Mouse (Mus musculus) limb, embryonic 13.5 days (tissue): ENCODE measurements around the gene Syt1. TPM values are rescaled to one million over a fixed set of nuclear protein-coding genes. Genes with fewer than 3 reads are reported as not detected.

Experiments used
- ATAC-seq: fragments of 200-750 bp; cut with Nextera tagmentation; 2 replicates; pipeline ENCODE4 v1.8.0; 2017; ENCODE audit warnings: low read depth, moderate number of reproducible peaks, moderate TSS enrichment; ENCODE audit not compliant: low FRiP score
- H3K27ac ChIP-seq: fragments of 300-500 bp; sonication (generic); 2 replicates; pipeline ENCODE4 v1.5.1; 2015; ENCODE audit warnings: inconsistent platforms, mild to moderate bottlenecking, moderate library complexity
- H3K27me3 ChIP-seq: fragments of 300-500 bp; sonication (generic); 2 replicates; pipeline ENCODE4 v1.6.1; 2015; ENCODE audit warnings: mild to moderate bottlenecking, inconsistent platforms
- H3K36me3 ChIP-seq: fragments of 300-500 bp; sonication (generic); 2 replicates; pipeline ENCODE4 v1.6.1; 2015; ENCODE audit warnings: inconsistent platforms, mild to moderate bottlenecking, moderate library complexity
- H3K4me1 ChIP-seq: fragments of 300-500 bp; sonication (generic); 2 replicates; pipeline ENCODE4 v1.6.1; 2015; ENCODE audit warnings: inconsistent platforms
- H3K4me2 ChIP-seq: fragments of 300-500 bp; sonication (generic); replicated peaks from 2 replicates; pipeline ENCODE4 v1.6.1; 2015; ENCODE audit warnings: inconsistent platforms, mild to moderate bottlenecking, moderate library complexity
- H3K4me3 ChIP-seq: fragments of 300-500 bp; sonication (generic); 2 replicates; pipeline ENCODE4 v1.5.1; 2015; ENCODE audit warnings: moderate library complexity, mild to moderate bottlenecking, inconsistent platforms
- H3K9ac ChIP-seq: fragments of 300-500 bp; sonication (generic); 2 replicates; pipeline ENCODE4 v1.6.1; 2015; ENCODE audit warnings: mild to moderate bottlenecking, inconsistent platforms
- H3K9me3 ChIP-seq: fragments of 300-500 bp; sonication (generic); 2 replicates; pipeline ENCODE4 v1.6.1; 2016; ENCODE audit warnings: inconsistent platforms
- WGBS: fragments of 180-500 bp; shearing (Covaris S2); methylation state at CpG from one replicate; pipeline ENCODE4 v1.1.7; 2015; 5-methylcytosine and 5-hydroxymethylcytosine counted together
- polyA plus RNA-seq: library from polyadenylated mRNA; unstranded; fragments of >200 nt; fragmentation: Nextera tagmentation; extraction: Ambion mirVana; gene quantifications from 2 replicates; pipeline ENCODE4 v1.2.1, GENCODE M21; 2015

The Syt1 gene
- polyA plus RNA-seq, 1 experiment from 2014 or later: 2.1 TPM

- Histone ChIP-seq H3K9me3 (no peaks in the 10 kb centered on the region), H3K9ac (no peak overlapping the region), H3K4me3 (no peak overlapping the region), H3K27me3 (no peaks in the 10 kb centered on the region), H3K4me1 (no peaks in the 10 kb centered on the region), H3K36me3 (no peaks in the 10 kb centered on the region), H3K4me2 (no peak overlapping the region), H3K27ac (no peak overlapping the region)
- ATAC-seq: no peak
- WGBS: 88% methylated on average over 5 of the region's 5 CpGs
Measured at GRCm38 (mm10) chr10:108875730-108876129, 135.1 kb downstream of the Syt1 start.

GRCm38 (mm10) chr10:108874687-108875086, 136.1 kb downstream of the Syt1 start:
- ATAC-seq: no peak
- Histone ChIP-seq H3K9ac (no peak overlapping the region), H3K27ac (no peak overlapping the region), H3K9me3 (no peaks in the 10 kb centered on the region), H3K4me1 (no peaks in the 10 kb centered on the region), H3K4me3 (no peak overlapping the region), H3K27me3 (no peaks in the 10 kb centered on the region), H3K36me3 (no peaks in the 10 kb centered on the region), H3K4me2 (no peak overlapping the region)
- WGBS: 67% methylated on average over 4 of the region's 4 CpGs

- H3K27ac ChIP-seq: no peak overlapping the region
- 91% methylated on average over 6 of the region's 6 CpGs for whole genome bisulfite sequencing
- H3K9ac ChIP-seq: no peak overlapping the region
- H3K36me3 ChIP-seq: no peaks in the 10 kb centered on the region
- no peak for ATAC-seq
- H3K9me3 ChIP-seq: no peaks in the 10 kb centered on the region
- H3K4me1 ChIP-seq: no peaks in the 10 kb centered on the region
- no peak overlapping the region for H3K4me3 ChIP-seq
- no peaks in the 10 kb centered on the region for H3K27me3 ChIP-seq
- H3K4me2 ChIP-seq: no peak overlapping the region
Measured at GRCm38 (mm10) chr10:108872359-108872758, 138.4 kb downstream of the Syt1 start.

- Histone ChIP-seq H3K4me1 (no peaks in the 10 kb centered on the region), H3K9me3 (no peaks in the 10 kb centered on the region), H3K27ac (no peak overlapping the region), H3K4me2 (no peak overlapping the region), H3K36me3 (no peaks in the 10 kb centered on the region), H3K9ac (no peak overlapping the region), H3K27me3 (no peaks in the 10 kb centered on the region), H3K4me3 (no peak overlapping the region)
- WGBS: 67% methylated on average over 4 of the region's 4 CpGs
- no peak; the same call in 1 of the 2 replicates for ATAC-seq
Measured at GRCm38 (mm10) chr10:108870586-108870985, 140.2 kb downstream of the Syt1 start.

- Histone ChIP-seq H3K36me3 (no peaks in the 10 kb centered on the region), H3K27ac (no peak overlapping the region), H3K4me3 (no peak overlapping the region), H3K9ac (no peak overlapping the region), H3K9me3 (no peaks in the 10 kb centered on the region), H3K4me2 (no peak overlapping the region), H3K4me1 (no peaks in the 10 kb centered on the region), H3K27me3 (no peaks in the 10 kb centered on the region)
- ATAC-seq: no peak
- 79% methylated on average over 4 of the region's 4 CpGs for WGBS
Measured at GRCm38 (mm10) chr10:108868136-108868535, 142.6 kb downstream of the Syt1 start.

GRCm38 (mm10) chr10:108867202-108867601, 143.6 kb downstream of the Syt1 start:
- H3K27ac ChIP-seq: no peak overlapping the region
- ATAC-seq: no peak
- no peaks in the 10 kb centered on the region for H3K4me1 ChIP-seq
- no peak overlapping the region for H3K4me2 ChIP-seq
- no peaks in the 10 kb centered on the region for H3K9me3 ChIP-seq
- H3K4me3 ChIP-seq: no peak overlapping the region
- 67% methylated on average over 6 of the region's 6 CpGs for WGBS
- no peaks in the 10 kb centered on the region for H3K27me3 ChIP-seq
- no peak overlapping the region for H3K9ac ChIP-seq
- no peaks in the 10 kb centered on the region for H3K36me3 ChIP-seq

GRCm38 (mm10) chr10:108865586-108865985, 145.2 kb downstream of the Syt1 start:
- ATAC-seq: no peak
- H3K9ac ChIP-seq: no peak overlapping the region
- no peak overlapping the region for H3K4me2 ChIP-seq
- no peak overlapping the region for H3K27ac ChIP-seq
- no peak overlapping the region for H3K4me3 ChIP-seq
- H3K4me1 ChIP-seq: no peaks in the 10 kb centered on the region
- 90% methylated on average over 4 of the region's 4 CpGs for WGBS
- no peaks in the 10 kb centered on the region for H3K27me3 ChIP-seq
- no peaks in the 10 kb centered on the region for H3K36me3 ChIP-seq
- H3K9me3 ChIP-seq: no peaks in the 10 kb centered on the region

- Histone ChIP-seq H3K4me1 (no peaks in the 10 kb centered on the region), H3K36me3 (no peaks in the 10 kb centered on the region), H3K27ac (no peak overlapping the region), H3K27me3 (no peaks in the 10 kb centered on the region), H3K9ac (no peak overlapping the region), H3K4me2 (no peak overlapping the region), H3K4me3 (no peak overlapping the region), H3K9me3 (no peaks in the 10 kb centered on the region)
- WGBS: 85% methylated on average over 6 of the region's 6 CpGs
- no peak for ATAC-seq
Measured at GRCm38 (mm10) chr10:108855986-108856385, 154.8 kb downstream of the Syt1 start.

- Histone ChIP-seq H3K4me2 (no peak overlapping the region), H3K27me3 (no peaks in the 10 kb centered on the region), H3K27ac (no peak overlapping the region), H3K36me3 (no peaks in the 10 kb centered on the region), H3K4me1 (no peaks in the 10 kb centered on the region), H3K9me3 (no peaks in the 10 kb centered on the region), H3K9ac (no peak overlapping the region), H3K4me3 (no peak overlapping the region)
- WGBS: 81% methylated on average over 4 of the region's 4 CpGs
- no peak for ATAC-seq
Measured at GRCm38 (mm10) chr10:108852757-108853156, 158.0 kb downstream of the Syt1 start.

- H3K4me2 ChIP-seq: no peak overlapping the region
- ATAC-seq: no peak
- 83% methylated on average over 1 of the region's 1 CpGs for WGBS
Measured at GRCm38 (mm10) chr10:108837434-108837833, 173.3 kb downstream of the Syt1 start.

GRCm38 (mm10) chr10:108832248-108832647, 178.5 kb downstream of the Syt1 start:
- Histone ChIP-seq H3K4me2 (peak overlapping the region; percentile 38; the same call in 1 of the 2 replicates), H3K36me3 (no peaks in the 10 kb centered on the region), H3K9ac (no peak overlapping the region), H3K27ac (no peak overlapping the region), H3K27me3 (no peaks in the 10 kb centered on the region), H3K9me3 (no peaks in the 10 kb centered on the region), H3K4me3 (no peak overlapping the region), H3K4me1 (no peaks in the 10 kb centered on the region)
- no peak; the same call in 1 of the 2 replicates for ATAC-seq
- 48% methylated on average over 6 of the region's 6 CpGs for WGBS

More at GRCm38 (mm10) chr10:108837434-108837833, 173.3 kb downstream of the Syt1 start:
- Histone ChIP-seq H3K9me3 (no peaks in the 10 kb centered on the region), H3K27ac (no peak overlapping the region), H3K4me1 (no peaks in the 10 kb centered on the region), H3K36me3 (no peaks in the 10 kb centered on the region), H3K9ac (no peak overlapping the region), H3K4me3 (no peak overlapping the region), H3K27me3 (no peaks in the 10 kb centered on the region)

GRCm38 (mm10) chr10:108831801-108832200, 179.0 kb downstream of the Syt1 start:
- no peak overlapping the region for H3K4me3 ChIP-seq
- no peaks in the 10 kb centered on the region for H3K36me3 ChIP-seq
- H3K9ac ChIP-seq: no peak overlapping the region
- no peaks in the 10 kb centered on the region for H3K27me3 ChIP-seq
- WGBS: 41% methylated on average over 6 of the region's 6 CpGs
- ATAC-seq: no peak; the same call in 1 of the 2 replicates
- no peak overlapping the region for H3K27ac ChIP-seq
- H3K4me2 ChIP-seq: peak overlapping the region; percentile 38
- H3K9me3 ChIP-seq: no peaks in the 10 kb centered on the region
- no peaks in the 10 kb centered on the region for H3K4me1 ChIP-seq

GRCm38 (mm10) chr10:108822273-108822672, 188.5 kb downstream of the Syt1 start:
- 86% methylated on average over 6 of the region's 6 CpGs for WGBS
- Histone ChIP-seq H3K36me3 (no peaks in the 10 kb centered on the region), H3K27me3 (no peaks in the 10 kb centered on the region), H3K9me3 (no peaks in the 10 kb centered on the region), H3K4me2 (no peak overlapping the region), H3K9ac (no peak overlapping the region), H3K4me3 (no peak overlapping the region), H3K27ac (no peak overlapping the region), H3K4me1 (no peaks in the 10 kb centered on the region)
- ATAC-seq: no peak
